Mouse (Mus musculus): ENCODE results near the gene Mycs.

Mycs gene

GRCm38 (mm10) chrX:5469165-5469564 lies at the start of gene Mycs:
TSS of gene Mycs (minus strand) at chrX:5469265.
- DNase-seq (ENCODE audit: low spot score in 2 of 2) = no peak

GRCm38 (mm10) chrX:5468022-5468421 lies 1.0 kb downstream of the Mycs start:
- peak; percentile 1 to 11 for DNase-seq (ENCODE audit: low spot score in 2 of 2)
